Mouse (Mus musculus) gastrocnemius, postnatal 25 days (tissue): ENCODE measurements around the gene Cnih4. TPM values are rescaled to one million over a fixed set of nuclear protein-coding genes. Genes with fewer than 3 reads are reported as not detected.

Experiments
- DNase-seq: peaks from one replicate; pipeline ENCODE4 v3.0.0; 2022
- long read RNA-seq, 2 experiments: library from polyadenylated mRNA; stranded (forward); transcript quantifications; one replicate each; pipeline ENCODE4 v2.0.0; 2021
- total RNA-seq, 2 experiments: library from RNA; stranded (reverse); gene quantifications; 1 replicate in 1 of 2; 2 replicates in 1 of 2; pipeline ENCODE4 v1.2.3; 2021

The Cnih4 gene
- total RNA-seq = 10 to 100 TPM; 32.6 to 38.7 TPM
- long read RNA-seq, experiment 1, transcript Cnih4-204 (5 exons, 3,268 nt) = major isoform, 64 of 77 reads
- long read RNA-seq, experiment 1, partial matches to known transcripts = 2 of 77 reads
- long read RNA-seq, experiment 1, other reads (novel, unspliced or antisense) = 11 of 77 reads
- long read RNA-seq, experiment 2, transcript Cnih4-204 (5 exons, 3,268 nt) = major isoform, 48 of 60 reads
- long read RNA-seq, experiment 2, partial matches to known transcripts = 1 of 60 reads
- long read RNA-seq, experiment 2, other reads (novel, unspliced or antisense) = 10 of 60 reads

- DNase-seq = peak; percentile 91
These were observed at the start of gene Cnih4, which contains the start of gene Nvl for GRCm38 (mm10) chr1:181143950-181144836. Gene Cnih4, plus strand, starts transcription at chr1:181144693. Gene Nvl, minus strand, starts transcription at chr1:181144204.

GRCm38 (mm10) chr1:181117112-181117511, 27.4 kb upstream of the Cnih4 start:
- DNase-seq = no peak

- DNase-seq = no peak
These were observed 20.3 kb upstream of the Cnih4 start for GRCm38 (mm10) chr1:181124145-181124544.

- no peak for DNase-seq
These were observed 18.6 kb upstream of the Cnih4 start for GRCm38 (mm10) chr1:181125916-181126315.

- no peak for DNase-seq
These were observed 17.7 kb upstream of the Cnih4 start for GRCm38 (mm10) chr1:181126766-181127165.

GRCm38 (mm10) chr1:181131915-181132314, 12.6 kb upstream of the Cnih4 start:
- no peak for DNase-seq

- no peak for DNase-seq
These were observed 5.8 kb upstream of the Cnih4 start for GRCm38 (mm10) chr1:181138730-181139129.

GRCm38 (mm10) chr1:181143609-181143949, 914 bp upstream of the Cnih4 start:
- no peak for DNase-seq

GRCm38 (mm10) chr1:181144966-181145365, 473 bp downstream of the Cnih4 start:
- no peak for DNase-seq

- DNase-seq = no peak
These were observed 1.7 kb downstream of the Cnih4 start for GRCm38 (mm10) chr1:181146187-181146586.

GRCm38 (mm10) chr1:181148540-181148939, 4.0 kb downstream of the Cnih4 start:
- no peak for DNase-seq

GRCm38 (mm10) chr1:181149373-181150017, 5.0 kb downstream of the Cnih4 start:
- no peak for DNase-seq

- DNase-seq = no peak
These were observed 5.9 kb downstream of the Cnih4 start for GRCm38 (mm10) chr1:181150431-181150826.

- peak; percentile 82 for DNase-seq
These were observed 6.5 kb downstream of the Cnih4 start for GRCm38 (mm10) chr1:181150827-181151534.

- DNase-seq = no peak
These were observed 7.0 kb downstream of the Cnih4 start for GRCm38 (mm10) chr1:181151541-181151940.

GRCm38 (mm10) chr1:181167816-181168215, 23.3 kb downstream of the Cnih4 start:
- DNase-seq = no peak

- DNase-seq = no peak
These were observed 23.9 kb downstream of the Cnih4 start for GRCm38 (mm10) chr1:181168377-181168776.

- DNase-seq = no peak
These were observed 25.7 kb downstream of the Cnih4 start for GRCm38 (mm10) chr1:181170210-181170609.

GRCm38 (mm10) chr1:181188925-181189324, 44.4 kb downstream of the Cnih4 start:
- DNase-seq = no peak

- no peak for DNase-seq
These were observed 55.0 kb downstream of the Cnih4 start for GRCm38 (mm10) chr1:181199446-181199845.

- no peak for DNase-seq
These were observed 65.7 kb downstream of the Cnih4 start for GRCm38 (mm10) chr1:181210147-181210546.
